Mouse (Mus musculus) adipocyte (in vitro differentiated cells): Measurements from ENCODE around the gene Armc7.
"Not testable (repeated sequence)": the region's sequence is repeated elsewhere in the genome, so short reads cannot be mapped to it uniquely, and the experiment has no call there.

Source experiments
- DNase-seq: peaks from one replicate; pipeline ENCODE4 v3.0.0-alpha.2; 2016; ENCODE audit warnings: low spot score

Armc7 gene

DNA sequence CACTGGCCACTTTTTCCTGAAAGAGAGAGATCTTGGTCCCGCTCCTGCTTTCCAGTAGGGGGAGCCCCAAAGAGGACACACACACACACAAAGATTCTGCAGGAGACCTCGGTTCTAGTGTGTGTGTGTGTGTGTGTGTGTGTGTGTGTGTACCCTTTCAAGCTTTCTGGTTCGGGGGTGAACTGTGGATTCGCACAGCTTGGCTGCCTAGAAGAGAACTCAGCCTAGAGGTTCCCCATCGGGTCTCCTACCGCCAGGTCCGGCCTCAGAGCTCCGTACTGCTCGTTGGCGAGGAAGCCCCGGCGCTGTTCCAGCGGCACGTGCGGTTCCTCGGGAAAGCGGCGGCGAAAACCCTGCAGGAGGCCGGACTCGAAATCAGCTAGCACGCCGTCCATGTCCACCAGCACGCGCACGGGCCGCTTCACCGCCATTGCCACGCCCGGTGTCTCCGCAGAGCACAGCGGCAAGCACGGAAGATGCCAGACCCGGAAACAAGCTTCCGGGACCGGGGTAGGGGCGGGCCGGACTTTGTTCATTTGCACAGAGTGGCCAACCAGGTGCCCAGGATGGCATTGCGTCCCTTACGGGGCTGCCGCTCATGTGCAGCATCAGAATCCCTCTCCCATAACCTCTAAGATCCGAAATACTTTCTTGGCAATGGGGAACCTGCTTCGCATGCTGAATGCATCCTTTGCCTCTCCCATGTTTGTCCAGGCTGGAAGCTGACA lies 16.1 kb downstream of the Armc7 start, which contains the start of gene Nt5c:
Gene Nt5c, minus strand, starts transcription at position 507 of the 728 bp plus-strand sequence.
- peak; percentile 82 for DNase-seq

DNA sequence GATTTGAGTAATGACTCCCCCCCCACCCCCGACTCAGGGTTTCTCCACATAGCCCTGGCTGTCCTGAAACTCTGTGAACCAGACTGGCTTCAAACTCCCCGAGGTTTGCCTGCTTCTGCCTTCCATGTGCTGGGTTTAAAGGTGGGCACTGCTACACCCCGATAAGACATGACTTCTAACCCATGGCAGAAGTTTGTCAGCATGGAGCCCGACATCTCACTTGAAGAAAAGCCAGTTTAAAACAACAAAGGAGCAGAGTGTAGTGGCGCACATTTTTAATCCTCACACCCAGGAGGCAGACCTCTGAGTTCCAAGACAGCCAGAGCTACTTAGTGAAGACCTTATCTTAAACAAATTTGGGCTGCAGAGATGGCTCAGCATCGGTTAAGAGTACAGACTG lies 16.9 kb downstream of the Armc7 start:
- no peak for DNase-seq

- not testable (repeated sequence) for DNase-seq
These were observed 21.1 kb downstream of the Armc7 start for GRCm38 (mm10) chr11:115496559-115496958.

DNA sequence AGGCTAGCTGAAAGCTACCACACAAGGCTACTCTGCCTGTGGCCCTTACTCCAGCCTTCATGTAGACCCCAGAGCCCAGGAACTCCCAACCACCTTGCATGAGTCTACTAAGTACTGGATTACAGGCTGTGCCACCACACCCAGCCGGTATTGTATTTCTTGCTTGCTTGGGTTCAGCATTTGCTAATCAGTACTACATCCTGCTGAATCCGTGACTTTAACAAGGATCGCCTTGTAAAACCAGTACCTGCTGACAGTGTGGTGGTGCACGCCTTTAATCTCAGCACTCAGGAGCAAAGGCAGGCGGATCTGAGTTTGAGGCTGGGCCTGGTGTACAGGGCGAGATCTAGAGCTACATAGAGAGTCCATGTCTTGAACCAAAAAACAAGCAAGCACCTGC lies 27.2 kb downstream of the Armc7 start:
- no peak for DNase-seq

GRCm38 (mm10) chr11:115506586-115506985 lies 31.1 kb downstream of the Armc7 start:
- DNase-seq: no peak

DNA sequence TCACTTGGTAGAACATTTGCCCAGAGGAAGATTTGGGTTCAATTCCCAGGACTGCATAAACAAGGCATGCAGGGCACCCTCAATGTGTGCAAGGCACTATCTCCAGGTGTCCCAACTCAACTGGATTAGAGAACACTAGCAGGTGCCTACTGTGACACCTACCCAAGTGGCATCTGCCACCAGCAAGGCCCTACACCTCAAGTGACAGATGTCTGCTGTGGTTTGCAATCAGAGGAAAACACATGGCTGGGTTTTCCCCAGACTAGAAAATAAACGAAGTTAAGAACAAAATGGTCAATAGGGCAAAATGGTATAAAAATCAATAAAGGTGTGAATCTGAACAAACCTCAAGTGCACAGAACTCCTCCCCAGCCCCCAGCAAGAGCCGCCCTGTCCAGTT lies 32.6 kb downstream of the Armc7 start:
- no peak for DNase-seq

GRCm38 (mm10) chr11:115509773-115510506 lies 34.5 kb downstream of the Armc7 start:
- peak; percentile 48 for DNase-seq

DNA sequence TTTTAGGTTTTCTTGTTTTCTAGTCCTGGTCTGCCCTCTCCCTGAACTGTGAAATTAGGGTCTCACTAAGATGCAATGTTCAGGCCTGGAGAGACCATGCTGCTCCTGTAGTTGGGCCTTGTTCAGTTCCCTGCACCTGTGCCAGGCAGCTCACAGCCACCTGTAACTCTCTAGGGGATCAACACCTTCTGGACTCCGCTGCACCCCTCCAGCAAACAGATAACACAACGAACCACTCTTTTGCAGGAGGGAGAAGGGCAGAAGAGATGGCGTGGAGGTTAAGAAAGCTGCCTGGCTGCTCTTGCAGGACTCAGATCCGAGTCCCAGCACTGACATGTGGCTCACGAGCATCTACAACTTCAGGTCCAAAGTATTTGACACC lies 35.0 kb downstream of the Armc7 start:
- no peak for DNase-seq

- DNase-seq: no peak
These were observed 35.7 kb downstream of the Armc7 start for GRCm38 (mm10) chr11:115511121-115511520.

DNA sequence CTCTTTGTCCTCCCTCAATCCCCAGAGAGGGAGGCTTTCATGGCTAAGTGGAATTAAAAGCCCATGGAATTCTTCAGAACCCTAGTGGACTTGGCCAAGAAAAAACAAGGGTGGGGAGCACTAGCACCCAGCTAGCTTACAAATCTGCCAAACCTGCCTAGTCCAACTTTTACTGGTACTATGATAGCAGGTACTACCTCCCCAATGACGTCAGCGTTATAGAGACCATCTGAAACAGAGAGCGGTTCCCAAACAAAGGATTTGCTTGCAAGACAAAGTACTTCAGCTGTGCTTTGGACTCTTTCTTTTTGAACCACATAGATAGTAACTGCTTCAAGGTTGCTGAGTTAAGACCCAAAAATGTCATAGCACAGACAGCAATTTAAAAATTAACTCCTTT lies 36.5 kb downstream of the Armc7 start:
- no peak for DNase-seq

DNA sequence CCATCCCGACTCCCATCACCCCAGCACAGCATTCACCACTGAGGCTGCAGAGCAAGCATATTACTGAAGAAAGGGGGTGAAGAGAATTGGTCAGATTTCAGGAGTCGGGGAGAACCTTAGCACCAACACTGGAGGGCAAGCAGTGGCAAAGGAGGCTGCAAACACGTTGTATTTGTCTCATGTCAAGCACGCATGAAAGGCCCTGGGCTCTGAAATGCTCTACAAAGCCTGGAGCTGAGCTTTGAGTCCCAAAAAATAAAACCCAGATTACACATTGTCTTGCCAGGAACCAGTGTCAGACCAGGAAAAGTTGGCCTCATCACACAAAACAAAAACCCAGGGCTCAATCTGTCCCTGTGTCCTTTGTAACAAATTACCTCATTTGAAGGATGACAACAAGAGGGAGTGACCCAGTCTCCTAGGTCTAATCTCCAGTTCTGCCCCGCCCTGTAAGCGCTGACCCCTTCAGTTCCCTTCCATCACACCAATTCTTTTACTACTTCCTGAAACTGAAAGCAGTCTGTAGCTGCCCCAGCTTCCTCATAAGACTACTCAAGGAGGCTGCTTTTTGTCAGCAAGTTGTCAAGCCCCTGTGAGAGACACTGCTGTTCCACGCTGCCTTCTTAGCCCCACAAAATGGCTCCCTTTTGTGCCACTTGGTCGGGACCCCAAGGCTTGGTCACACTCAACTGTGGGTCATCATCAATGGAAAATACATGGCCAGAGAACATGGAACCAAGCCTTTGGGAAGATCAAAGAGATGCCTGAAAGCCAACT lies 37.1 kb downstream of the Armc7 start:
- peak; percentile 65 for DNase-seq

GRCm38 (mm10) chr11:115513271-115514237 lies 38.1 kb downstream of the Armc7 start:
- peak; percentile 64 for DNase-seq

DNA sequence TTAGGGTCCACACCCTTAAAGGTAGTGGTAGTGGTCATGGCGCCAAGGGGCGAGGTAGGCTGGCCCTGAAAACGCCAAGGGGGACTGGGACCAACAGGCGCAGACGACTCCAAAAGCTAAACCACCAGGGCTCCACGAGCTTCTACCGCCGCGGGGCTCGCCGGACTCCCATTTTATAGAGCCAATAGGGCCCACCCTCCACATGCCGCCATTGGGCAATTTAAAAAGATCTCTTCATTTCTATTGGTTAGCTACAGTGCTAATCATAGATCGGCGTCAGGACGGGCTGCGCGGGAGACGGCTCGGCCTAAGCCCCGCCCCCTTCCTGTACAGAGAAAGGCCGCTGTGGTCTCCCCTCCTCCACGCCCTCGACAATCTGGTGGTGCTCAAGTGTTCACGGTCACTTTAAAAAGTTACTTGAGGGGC lies 38.8 kb downstream of the Armc7 start, which contains the start of gene Jpt1:
Gene Jpt1, minus strand, starts transcription at position 150 of the 426 bp plus-strand sequence.
- DNase-seq: peak; percentile 97

DNA sequence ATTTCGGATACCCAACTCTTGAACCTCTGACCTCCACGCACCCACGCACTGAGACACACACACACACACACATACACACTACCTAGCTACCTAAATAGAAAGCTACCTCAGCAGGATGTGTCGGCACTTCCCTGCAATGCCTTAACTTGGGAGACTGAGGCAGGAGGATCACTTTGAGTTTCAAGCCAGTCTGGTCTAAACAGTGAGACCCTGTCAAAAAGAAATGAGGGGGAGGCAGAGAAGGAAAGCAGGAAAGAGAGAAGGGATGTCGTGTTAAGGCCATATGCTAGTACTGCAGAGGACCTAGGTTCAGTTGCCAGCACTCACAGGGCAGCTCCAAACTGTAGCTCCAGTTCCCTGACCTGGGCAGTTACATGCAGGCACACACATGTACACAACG lies 39.6 kb downstream of the Armc7 start:
- DNase-seq: no peak

- no peak for DNase-seq
These were observed 41.5 kb downstream of the Armc7 start for GRCm38 (mm10) chr11:115516942-115517341.

- no peak for DNase-seq
These were observed 43.2 kb downstream of the Armc7 start for GRCm38 (mm10) chr11:115518693-115519092.

DNA sequence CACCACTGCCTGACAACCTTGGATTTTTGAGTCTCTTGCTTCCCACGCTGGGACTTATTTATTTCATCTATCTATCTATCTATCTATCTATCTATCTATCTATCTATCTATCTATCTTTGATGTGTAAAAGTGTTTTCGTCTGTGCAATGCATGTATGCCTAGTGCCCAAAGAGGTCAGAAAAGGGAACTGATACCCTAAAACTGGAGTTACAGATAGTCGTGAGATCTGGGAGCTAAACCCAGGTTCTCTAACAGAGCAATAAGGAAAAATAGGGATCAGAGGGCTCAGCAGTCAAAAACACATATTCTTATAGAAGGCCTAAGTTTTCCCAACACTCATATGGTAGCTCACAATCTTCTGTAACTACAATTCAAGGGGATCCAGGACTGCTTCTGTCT lies 44.1 kb downstream of the Armc7 start:
- no peak for DNase-seq

DNA sequence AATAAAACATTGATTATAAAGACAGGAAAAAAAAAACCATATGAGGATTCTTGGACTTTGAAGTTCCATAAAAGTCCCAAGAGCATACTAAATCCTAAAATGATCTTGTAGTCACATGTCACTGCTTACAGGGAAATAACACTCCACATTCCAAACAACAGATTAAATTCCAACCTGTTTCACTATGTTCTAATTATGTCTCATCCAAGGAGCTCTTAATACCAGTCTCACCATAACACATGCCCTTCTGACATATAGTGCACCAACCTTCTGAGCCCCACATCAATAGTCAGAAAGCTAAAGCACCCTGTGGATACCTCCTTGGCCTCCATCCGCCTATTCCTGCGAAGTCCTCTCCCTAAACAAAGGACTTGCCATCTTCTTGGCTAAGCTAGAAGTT lies 44.8 kb downstream of the Armc7 start:
- no peak for DNase-seq

DNA sequence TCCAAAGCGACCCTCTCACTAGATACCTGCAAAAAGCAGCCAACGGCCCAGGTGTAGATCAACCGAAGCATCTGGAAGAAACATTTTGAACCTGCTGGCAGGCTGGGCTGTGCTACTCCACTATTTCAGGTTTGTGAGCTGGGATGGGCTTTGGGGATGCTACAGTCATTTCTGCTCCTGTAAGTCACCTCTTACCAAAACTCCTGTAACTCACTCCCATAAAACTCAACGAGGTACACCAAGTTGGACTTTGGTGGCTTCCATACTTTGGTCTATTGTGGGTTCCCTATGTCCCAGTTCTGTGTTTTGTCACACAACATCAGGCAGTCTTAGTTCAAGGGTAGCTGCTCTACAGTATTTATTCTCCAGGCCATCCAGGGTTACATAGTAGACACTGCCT lies 45.6 kb downstream of the Armc7 start:
- no peak for DNase-seq

DNA sequence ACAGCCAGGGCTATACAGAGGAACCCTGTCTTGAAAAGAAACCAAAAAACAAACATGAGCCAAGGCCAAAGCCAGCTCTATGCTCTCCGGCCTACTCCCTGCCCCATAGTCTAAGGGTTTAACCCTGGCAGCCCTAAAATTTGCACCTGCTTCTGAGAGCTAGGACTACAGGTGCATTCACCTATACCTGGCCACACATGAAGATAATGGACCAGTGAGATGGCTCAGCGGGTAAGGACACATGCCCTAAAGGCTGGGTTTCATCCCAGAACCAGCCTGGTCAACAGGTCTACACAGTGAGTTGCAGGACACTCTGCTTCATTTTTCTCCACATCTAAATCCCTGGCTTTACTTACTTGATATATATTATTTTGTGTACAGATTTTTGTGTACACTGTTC lies 46.8 kb downstream of the Armc7 start:
- no peak for DNase-seq

GRCm38 (mm10) chr11:115522703-115523102 lies 47.2 kb downstream of the Armc7 start:
- no peak for DNase-seq
